Mouse (Mus musculus): Measurements from ENCODE around the gene Nkain2. TPM values are rescaled to one million over a fixed set of nuclear protein-coding genes. Genes with fewer than 3 reads are reported as not detected.
"Not testable (repeated sequence)": the region's sequence is repeated elsewhere in the genome, so short reads cannot be mapped to it uniquely, and the experiment has no call there.

The Nkain2 gene
- total RNA-seq (2018; cell fraction: chromatin; rRNA removed), result not detected
- total RNA-seq (2018; cell fraction: cytosol; rRNA removed), result not detected
- total RNA-seq (2018; cell fraction: nucleus; rRNA removed), result not detected
- not detected in 3 replicates for polyA plus RNA-seq (2018)

DNA sequence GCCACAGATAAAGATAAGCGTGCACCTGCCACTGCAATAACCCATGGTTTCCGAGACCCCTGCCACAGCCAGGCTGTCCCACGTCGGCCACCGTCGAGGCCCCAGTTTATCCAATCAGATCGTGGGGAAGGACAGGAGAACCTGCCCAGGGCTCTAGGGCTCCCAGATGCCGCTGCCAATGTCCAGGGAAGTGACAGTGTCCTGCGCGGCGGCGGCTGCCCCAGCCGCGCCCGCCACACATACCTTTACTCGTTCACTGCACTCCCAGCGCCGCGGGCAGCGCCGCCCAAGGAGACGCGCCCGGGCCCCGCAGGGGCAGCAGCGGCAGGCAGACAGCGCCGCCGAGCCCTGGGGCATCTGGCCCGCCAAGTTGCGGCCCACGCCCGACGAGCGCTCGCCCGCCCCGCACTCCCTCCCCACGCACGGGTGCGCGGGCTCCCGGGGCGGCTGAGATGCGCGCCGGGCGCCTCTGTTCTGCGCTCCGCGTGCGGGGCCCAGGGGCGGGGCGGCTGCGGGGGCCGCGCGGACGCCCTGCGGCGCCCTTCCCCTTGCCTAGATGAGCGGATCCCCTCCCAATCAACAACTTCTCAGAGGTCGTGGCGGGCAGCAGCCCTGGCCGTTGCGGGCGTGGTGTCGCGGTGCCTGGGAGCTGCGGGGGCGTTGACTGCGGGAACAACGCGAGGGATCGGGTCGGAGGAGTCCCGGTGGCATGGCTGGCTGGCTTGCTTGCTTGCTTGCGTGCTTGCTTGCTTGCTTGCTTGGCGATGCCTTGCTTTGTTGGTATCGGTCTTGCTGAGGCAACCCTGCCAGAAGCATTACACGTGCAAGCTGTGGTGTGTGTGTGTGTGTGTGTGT is at the start of gene Nkain2:
Gene Nkain2 (minus strand): TSS at position 811 of the 855 bp plus-strand sequence.
- H3K4me3 ChIP-seq (ENCODE audit: inconsistent target), result no peak within 1 kb of the TSS
- H3K36me3 ChIP-seq (ENCODE audit: inconsistent target), result no peaks in the 10 kb centered on the region
- H3K27ac ChIP-seq, result no peak within 1 kb of the TSS
- 2% methylated on average over 52 of the region's 81 CpGs for WGBS (ENCODE audit: missing documents)
- no peaks in the 10 kb centered on the region for H3K79me2 ChIP-seq (ENCODE audit: inconsistent target)

DNA sequence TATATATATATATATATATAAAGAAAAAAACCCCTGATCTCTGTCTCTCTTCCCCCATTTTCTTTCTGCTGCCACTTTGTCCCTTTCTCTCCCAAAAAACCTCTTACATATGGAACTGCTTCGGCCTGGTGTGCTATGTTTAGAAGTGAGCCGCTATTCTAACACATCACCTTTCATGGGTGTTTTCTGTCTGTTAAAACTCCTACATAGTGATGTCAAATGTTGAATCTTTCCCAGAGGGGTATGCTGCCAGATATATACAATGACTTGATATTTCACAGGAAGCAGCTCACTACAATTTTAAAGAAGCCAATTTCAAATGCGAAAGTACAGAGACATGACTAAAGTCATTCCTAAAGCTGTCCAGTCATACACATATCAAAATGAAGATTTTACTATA is 49.6 kb upstream of the Nkain2 start:
- 88% methylated on average over 2 of the region's 3 CpGs for WGBS (ENCODE audit: missing documents)
- Histone ChIP-seq H3K36me3 (ENCODE audit: inconsistent target) (no peaks in the 10 kb centered on the region), H3K79me2 (ENCODE audit: inconsistent target) (no peaks in the 10 kb centered on the region), H3K27ac (no peak overlapping the region), H3K4me3 (ENCODE audit: inconsistent target) (no peak overlapping the region)

DNA sequence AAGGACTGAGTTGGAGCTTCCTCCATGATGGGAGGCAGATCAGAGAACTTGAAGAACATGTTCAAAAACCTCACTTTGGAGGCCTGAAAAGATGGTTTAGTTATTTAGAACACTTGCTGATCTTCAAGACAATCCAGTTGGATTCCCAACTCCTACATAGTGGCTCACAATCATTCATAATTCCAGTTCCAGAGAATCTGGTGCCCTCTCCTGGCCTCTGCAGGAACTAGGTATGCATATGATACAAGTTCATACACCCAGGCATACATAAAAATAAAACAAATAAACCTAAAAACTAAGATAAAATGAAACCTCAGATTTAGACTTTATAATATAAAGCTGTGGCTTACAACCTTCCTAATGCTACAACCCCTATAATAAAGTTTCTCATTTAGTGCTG is 4.8 kb upstream of the Nkain2 start:
- no peaks in the 10 kb centered on the region for H3K79me2 ChIP-seq (ENCODE audit: inconsistent target)
- H3K36me3 ChIP-seq (ENCODE audit: inconsistent target), result no peaks in the 10 kb centered on the region
- H3K27ac ChIP-seq, result no peak overlapping the region
- no peak overlapping the region for H3K4me3 ChIP-seq (ENCODE audit: inconsistent target)

GRCm38 (mm10) chr10:32890507-32891131 is 357 bp upstream of the Nkain2 start:
- Histone ChIP-seq H3K4me3 (ENCODE audit: inconsistent target) (no peak overlapping the region), H3K36me3 (ENCODE audit: inconsistent target) (no peaks in the 10 kb centered on the region)
- 7% methylated on average over 13 of the region's 13 CpGs for WGBS (ENCODE audit: missing documents)

DNA sequence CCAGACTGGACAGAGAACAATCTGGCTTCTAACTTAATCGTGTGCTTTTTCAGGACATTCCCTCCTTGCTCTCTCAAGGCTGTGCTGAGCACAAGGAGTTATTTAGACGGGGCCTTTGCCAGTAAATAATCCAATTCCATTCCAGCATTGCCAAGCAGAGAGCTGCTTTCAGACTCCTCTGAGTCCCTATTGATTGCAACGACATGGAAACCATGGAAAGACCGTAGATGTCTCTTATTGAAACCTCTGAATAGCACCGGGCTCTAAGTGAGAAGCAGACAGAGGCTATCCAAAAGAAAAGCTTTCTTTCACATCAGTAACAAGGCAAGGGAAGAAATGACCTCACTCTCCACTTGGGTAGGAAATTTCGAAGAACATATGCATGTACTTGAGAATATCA is 8.3 kb downstream of the Nkain2 start:
- 71% methylated on average over 6 of the region's 6 CpGs for WGBS (ENCODE audit: missing documents)

More at GRCm38 (mm10) chr10:32890507-32891131, 357 bp upstream of the Nkain2 start:
- Histone ChIP-seq H3K27ac (no peak overlapping the region), H3K79me2 (ENCODE audit: inconsistent target) (no peaks in the 10 kb centered on the region)

DNA sequence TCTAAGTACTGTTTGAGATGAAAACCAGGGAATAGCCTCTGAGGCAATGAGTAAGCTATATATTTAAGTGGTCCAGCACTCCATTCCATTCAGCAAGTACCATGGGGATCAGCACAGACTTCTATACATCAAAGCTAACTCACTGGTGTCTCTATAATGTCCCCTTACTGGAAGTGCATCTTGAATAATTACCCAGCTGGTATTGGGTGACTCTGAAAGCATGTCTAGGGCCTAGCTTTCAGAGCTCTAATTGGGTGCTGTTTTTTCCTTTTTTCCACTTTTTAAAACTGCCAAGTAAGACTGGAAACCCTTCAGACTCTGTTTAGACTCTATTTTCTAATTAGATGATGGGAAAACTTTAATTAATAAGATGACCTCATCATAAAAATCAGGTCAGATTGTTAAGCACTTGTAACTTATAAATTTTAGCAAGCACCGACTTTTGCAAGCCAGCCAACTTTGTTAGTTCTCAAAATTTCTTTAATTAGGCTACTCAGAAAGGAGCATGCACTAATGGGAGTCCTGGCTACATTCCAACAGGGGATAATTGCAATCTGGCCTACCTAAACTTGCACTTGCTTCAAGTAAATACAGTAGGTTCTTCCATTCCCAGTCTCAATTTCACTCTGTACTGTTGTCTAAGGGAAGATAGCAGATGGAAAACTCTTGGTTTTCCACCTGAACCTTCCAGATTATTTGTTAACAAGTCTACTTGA is 19.4 kb downstream of the Nkain2 start:
- Histone ChIP-seq H3K27ac (no peak overlapping the region), H3K36me3 (ENCODE audit: inconsistent target) (no peaks in the 10 kb centered on the region), H3K79me2 (ENCODE audit: inconsistent target) (no peaks in the 10 kb centered on the region), H3K4me3 (ENCODE audit: inconsistent target) (no peak overlapping the region)
- 75% methylated on average over 1 of the region's 1 CpGs for WGBS (ENCODE audit: missing documents)

More for the DNA sequence above, 8.3 kb downstream of the Nkain2 start:
- H3K79me2 ChIP-seq (ENCODE audit: inconsistent target), result no peaks in the 10 kb centered on the region
- H3K4me3 ChIP-seq (ENCODE audit: inconsistent target), result no peak overlapping the region
- no peak overlapping the region for H3K27ac ChIP-seq
- H3K36me3 ChIP-seq (ENCODE audit: inconsistent target), result no peaks in the 10 kb centered on the region

GRCm38 (mm10) chr10:32869541-32869940 is 20.7 kb downstream of the Nkain2 start:
- no peak overlapping the region for H3K4me3 ChIP-seq (ENCODE audit: inconsistent target)
- 67% methylated on average over 1 of the region's 1 CpGs for WGBS (ENCODE audit: missing documents)

GRCm38 (mm10) chr10:32815210-32815883 is 74.9 kb downstream of the Nkain2 start:
- Histone ChIP-seq H3K4me3 (ENCODE audit: inconsistent target) (no peak overlapping the region), H3K79me2 (ENCODE audit: inconsistent target) (no peaks in the 10 kb centered on the region)
- WGBS (ENCODE audit: missing documents), result 91% methylated on average over 4 of the region's 4 CpGs

More at GRCm38 (mm10) chr10:32869541-32869940, 20.7 kb downstream of the Nkain2 start:
- H3K36me3 ChIP-seq (ENCODE audit: inconsistent target), result no peaks in the 10 kb centered on the region
- H3K79me2 ChIP-seq (ENCODE audit: inconsistent target), result no peaks in the 10 kb centered on the region
- H3K27ac ChIP-seq, result no peak overlapping the region

DNA sequence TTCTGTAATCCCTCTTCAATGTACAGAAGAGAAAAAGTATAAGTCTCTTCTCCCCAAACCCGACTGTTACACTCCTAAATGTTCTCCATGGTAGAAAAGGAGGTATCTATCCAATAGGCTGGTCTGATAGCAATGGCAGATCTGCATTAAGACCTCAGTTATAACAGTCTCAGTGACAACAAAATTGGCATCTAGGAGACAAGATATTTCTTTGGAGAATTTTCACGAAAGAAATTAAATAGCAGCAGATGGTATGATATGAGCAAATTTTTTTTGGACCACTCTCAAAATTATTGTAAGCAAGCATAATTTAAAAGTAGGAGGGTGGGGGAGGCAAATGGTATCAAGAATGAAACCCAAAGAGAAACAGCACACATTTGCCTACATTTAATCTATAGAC is 94.0 kb downstream of the Nkain2 start:
- H3K27ac ChIP-seq, result no peak overlapping the region
- H3K4me3 ChIP-seq (ENCODE audit: inconsistent target), result no peak overlapping the region
- no peaks in the 10 kb centered on the region for H3K79me2 ChIP-seq (ENCODE audit: inconsistent target)
- no peaks in the 10 kb centered on the region for H3K36me3 ChIP-seq (ENCODE audit: inconsistent target)
- 75% methylated on average over 2 of the region's 2 CpGs for WGBS (ENCODE audit: missing documents)

More at GRCm38 (mm10) chr10:32815210-32815883, 74.9 kb downstream of the Nkain2 start:
- Histone ChIP-seq H3K36me3 (ENCODE audit: inconsistent target) (no peaks in the 10 kb centered on the region), H3K27ac (no peak overlapping the region)

GRCm38 (mm10) chr10:32790541-32790940 is 99.7 kb downstream of the Nkain2 start:
- Histone ChIP-seq H3K36me3 (ENCODE audit: inconsistent target) (no peaks in the 10 kb centered on the region), H3K4me3 (ENCODE audit: inconsistent target) (no peak overlapping the region)

GRCm38 (mm10) chr10:32782732-32783359 is 107.4 kb downstream of the Nkain2 start:
- Histone ChIP-seq H3K36me3 (ENCODE audit: inconsistent target) (no peaks in the 10 kb centered on the region), H3K79me2 (ENCODE audit: inconsistent target) (no peaks in the 10 kb centered on the region), H3K27ac (no peak overlapping the region), H3K4me3 (ENCODE audit: inconsistent target) (no peak overlapping the region)
- 82% methylated on average over 3 of the region's 3 CpGs for WGBS (ENCODE audit: missing documents)

More at GRCm38 (mm10) chr10:32790541-32790940, 99.7 kb downstream of the Nkain2 start:
- H3K27ac ChIP-seq, result no peak overlapping the region
- no peaks in the 10 kb centered on the region for H3K79me2 ChIP-seq (ENCODE audit: inconsistent target)

- Histone ChIP-seq H3K27ac (no peak overlapping the region), H3K4me3 (ENCODE audit: inconsistent target) (no peak overlapping the region), H3K36me3 (ENCODE audit: inconsistent target) (no peaks in the 10 kb centered on the region), H3K79me2 (ENCODE audit: inconsistent target) (no peaks in the 10 kb centered on the region)
- WGBS (ENCODE audit: missing documents), result 93% methylated on average over 2 of the region's 2 CpGs
Measured at GRCm38 (mm10) chr10:32738989-32739388, 151.3 kb downstream of the Nkain2 start.

- not testable (repeated sequence) for H3K36me3 ChIP-seq (ENCODE audit: inconsistent target); H3K4me3 ChIP-seq (ENCODE audit: inconsistent target); H3K79me2 ChIP-seq (ENCODE audit: inconsistent target); H3K27ac ChIP-seq
- WGBS (ENCODE audit: missing documents), result 55% methylated on average over 1 of the region's 1 CpGs
Measured at GRCm38 (mm10) chr10:32706579-32706978, 183.7 kb downstream of the Nkain2 start.

GRCm38 (mm10) chr10:32696661-32697060 is 193.6 kb downstream of the Nkain2 start:
- H3K27ac ChIP-seq, result no peak overlapping the region
- no peaks in the 10 kb centered on the region for H3K79me2 ChIP-seq (ENCODE audit: inconsistent target)
- no peaks in the 10 kb centered on the region for H3K36me3 ChIP-seq (ENCODE audit: inconsistent target)
- 85% methylated on average over 2 of the region's 2 CpGs for WGBS (ENCODE audit: missing documents)
- no peak overlapping the region for H3K4me3 ChIP-seq (ENCODE audit: inconsistent target)

Measured in macrophage (primary cell).